In genomic region chr19:38976269-38976668, GRCm38 (mm10) we compare ENCODE assay signal across 32 mouse cellular contexts. TPM values are rescaled to one million over a fixed set of nuclear protein-coding genes. Genes with fewer than 3 reads are reported as not detected.
DNase-seq lines count a peak whose midpoint lies in the region; ATAC-seq and TF ChIP-seq lines count a peak whose summit lies in the region.
"Had no signal": no experiment of that assay in that cellular context is flagged by ENCODE, and none has a peak within 500 bp of the region (broad histone marks: within the 10 kb centered on the region; RNA-seq: fewer than 3 reads in every experiment).

No protein-coding gene starts in this region.

- no peak overlapping the region for H3K9ac ChIP-seq in kidney, embryonic 15.5 days
- no peak overlapping the region for H3K9ac ChIP-seq in kidney, embryonic 14.5 days (ENCODE audit: low read depth, low read length)
- H3K9ac ChIP-seq in intestine, postnatal 0 days (ENCODE audit: low read depth, low read length) = no peak overlapping the region
- no peak overlapping the region for H3K9ac ChIP-seq in stomach, postnatal 0 days (ENCODE audit: low read length)
- H3K9ac ChIP-seq: forebrain, embryonic 13.5 days; heart, embryonic 13.5 days; hindbrain, embryonic 14.5 days had no signal

- H3K27ac ChIP-seq in kidney, embryonic 15.5 days = no peak overlapping the region
- no peak overlapping the region for H3K27ac ChIP-seq in kidney, embryonic 14.5 days (ENCODE audit: low read depth, low read length)
- H3K27ac ChIP-seq in intestine, postnatal 0 days (ENCODE audit: low read depth, low read length) = no peak overlapping the region
- no peak overlapping the region for H3K27ac ChIP-seq in stomach, postnatal 0 days (replicated peaks)
- H3K27ac ChIP-seq: forebrain, embryonic 10.5 days; forebrain, embryonic 13.5 days; gastrocnemius, adult 2 months; heart, embryonic 13.5 days; hindbrain, embryonic 14.5 days; hindbrain, postnatal 0 days had no signal

- peak; percentile 18; the same call in 1 of the 2 replicates for ATAC-seq in kidney, embryonic 15.5 days (replicated peaks; ENCODE audit: low FRiP score)
- no peak for ATAC-seq in kidney, embryonic 14.5 days (ENCODE audit: low FRiP score, low TSS enrichment)
- peak; percentile 65 for ATAC-seq in intestine, postnatal 0 days
- peak; percentile 70; the same call in 1 of the 2 replicates for ATAC-seq in stomach, postnatal 0 days (ENCODE audit: low FRiP score, low TSS enrichment)
- ATAC-seq: forebrain, embryonic 13.5 days; forebrain, embryonic 16.5 days; hindbrain, postnatal 0 days; inflammation-experienced regulatory T-cells, adult 6 months had no signal

- H3K4me2 ChIP-seq in kidney, embryonic 15.5 days = no peak overlapping the region
- no peak overlapping the region for H3K4me2 ChIP-seq in kidney, embryonic 14.5 days (replicated peaks; ENCODE audit: low read depth, low read length)
- H3K4me2 ChIP-seq in intestine, postnatal 0 days (replicated peaks; ENCODE audit: low read depth) = no peak overlapping the region
- H3K4me2 ChIP-seq in stomach, postnatal 0 days (replicated peaks; ENCODE audit: low read depth) = no peak overlapping the region
- H3K4me2 ChIP-seq: forebrain, embryonic 13.5 days; heart, embryonic 13.5 days; hindbrain, embryonic 14.5 days had no signal

- DNase-seq in ZHBTc4 (ENCODE audit: low read depth, low spot score) = peak; percentile 91
- no peak for DNase-seq in stomach, postnatal 0 days (ENCODE audit: low spot score)
- DNase-seq in adrenal gland, postnatal 14 days = no peak
- DNase-seq in lung, postnatal 14 days = no peak
- no peak for DNase-seq in kidney, postnatal 36 days
- DNase-seq: adrenal gland, adult 2 months; adrenal gland, postnatal 25 days; cerebellum, adult 11-12 months; cerebellum, adult 8-10 months; cerebellum, postnatal 14 days; gastrocnemius, adult 2 months; gastrocnemius, postnatal 14 days; heart, adult 11 months; heart, postnatal 14 days; heart, postnatal 4 days had no signal

- H3K4me1 ChIP-seq in kidney, embryonic 15.5 days = no peaks in the 10 kb centered on the region
- H3K4me1 ChIP-seq in kidney, embryonic 14.5 days (ENCODE audit: control insufficient read depth, insufficient read depth, low read length) = no peaks in the 10 kb centered on the region
- H3K4me1 ChIP-seq in intestine, postnatal 0 days (replicated peaks; ENCODE audit: control insufficient read depth, insufficient read depth, low read length) = no peaks in the 10 kb centered on the region
- no peaks in the 10 kb centered on the region for H3K4me1 ChIP-seq in stomach, postnatal 0 days (replicated peaks; ENCODE audit: control insufficient read depth, insufficient read depth)
- H3K4me1 ChIP-seq: forebrain, embryonic 10.5 days; forebrain, embryonic 13.5 days; heart, embryonic 13.5 days had no signal

- TF ChIP-seq EP300 in stomach, postnatal 0 days (optimal IDR thresholded peaks at IDR 0.05) = no peak

- H3K36me3 ChIP-seq in kidney, embryonic 15.5 days = peaks cover 10% of the 10 kb centered on the region
- H3K36me3 ChIP-seq in kidney, embryonic 14.5 days (ENCODE audit: control insufficient read depth, insufficient read depth, low read length) = 0 out of 2 replicates have a peak, but pooled peaks cover 6% of the 10 kb centered on the region
- H3K36me3 ChIP-seq in intestine, postnatal 0 days (ENCODE audit: control insufficient read depth, insufficient read depth) = no peaks in the 10 kb centered on the region; the same call in 1 of the 2 replicates
- H3K36me3 ChIP-seq in stomach, postnatal 0 days (ENCODE audit: control insufficient read depth, insufficient read depth, low read length) = no peaks in the 10 kb centered on the region

- H3K9me3 ChIP-seq in kidney, embryonic 15.5 days (replicated peaks) = no peaks in the 10 kb centered on the region
- H3K9me3 ChIP-seq in kidney, embryonic 14.5 days (ENCODE audit: control insufficient read depth, low read length) = no peaks in the 10 kb centered on the region
- no peaks in the 10 kb centered on the region for H3K9me3 ChIP-seq in intestine, postnatal 0 days (ENCODE audit: control insufficient read depth)
- no peaks in the 10 kb centered on the region for H3K9me3 ChIP-seq in stomach, postnatal 0 days (ENCODE audit: control insufficient read depth, low read length)
- H3K9me3 ChIP-seq: forebrain, embryonic 10.5 days; forebrain, embryonic 13.5 days; heart, embryonic 13.5 days had no signal

- H3K4me3 ChIP-seq in kidney, embryonic 15.5 days (replicated peaks) = no peak overlapping the region
- no peak overlapping the region for H3K4me3 ChIP-seq in kidney, embryonic 14.5 days (ENCODE audit: low read length)
- no peak overlapping the region for H3K4me3 ChIP-seq in intestine, postnatal 0 days (ENCODE audit: low read depth, low read length)
- H3K4me3 ChIP-seq in stomach, postnatal 0 days (ENCODE audit: low read depth, low read length) = no peak overlapping the region
- H3K4me3 ChIP-seq: forebrain, embryonic 10.5 days; forebrain, embryonic 13.5 days; gastrocnemius, adult 2 months; heart, embryonic 13.5 days had no signal

- TF ChIP-seq CTCF in intestine, postnatal 0 days (IDR thresholded peaks at IDR 0.05; ENCODE audit: low read depth) = no peak
- no peak for TF ChIP-seq CTCF in stomach, postnatal 0 days (IDR thresholded peaks at IDR 0.05; ENCODE audit: low read depth)

- H3K27me3 ChIP-seq in kidney, embryonic 15.5 days = no peaks in the 10 kb centered on the region
- no peaks in the 10 kb centered on the region for H3K27me3 ChIP-seq in kidney, embryonic 14.5 days (ENCODE audit: control insufficient read depth, insufficient read depth, low read length)
- no peaks in the 10 kb centered on the region for H3K27me3 ChIP-seq in intestine, postnatal 0 days (replicated peaks; ENCODE audit: control insufficient read depth, insufficient read depth, low read length)
- H3K27me3 ChIP-seq in stomach, postnatal 0 days (ENCODE audit: control insufficient read depth, insufficient read depth, low read length) = no peaks in the 10 kb centered on the region
- H3K27me3 ChIP-seq: forebrain, embryonic 13.5 days; heart, embryonic 13.5 days had no signal

RNA-seq across cellular contexts. Expression of gene Cyp2c55, which starts 30.6 kb away (rescaled TPM):
- 0.08 TPM in 1 of 2 replicates, not detected in the other for polyA plus RNA-seq in kidney, embryonic 15.5 days (2015; fragmentation: Nextera tagmentation; extraction: Ambion mirVana)
- not detected in 2 replicates for polyA plus RNA-seq in kidney, embryonic 14.5 days (2014; fragmentation: Nextera tagmentation; extraction: Ambion mirVana)
- polyA plus RNA-seq in intestine, postnatal 0 days (2015; fragmentation: Nextera tagmentation; extraction: Ambion mirVana) = 3.1 and 12.9 TPM in 2 replicates
- 55.0 and 59.3 TPM in 2 replicates for polyA plus RNA-seq in stomach, postnatal 0 days (2015; fragmentation: Nextera tagmentation; extraction: Ambion mirVana)
- 0.67 TPM in 1 of 2 replicates, not detected in the other for total RNA-seq in adrenal gland, postnatal 14 days (2021)
- total RNA-seq: gastrocnemius, adult 2 months; gastrocnemius, postnatal 14 days; gastrocnemius, postnatal 4 days; heart, adult 8-10 months; heart, postnatal 14 days; heart, postnatal 4 days; hindbrain, postnatal 0 days; MEL had no signal
- polyA plus RNA-seq: embryonic facial prominence, embryonic 11.5 days; embryonic facial prominence, embryonic 14.5 days; forebrain, embryonic 10.5 days; forebrain, embryonic 13.5 days; forebrain, embryonic 16.5 days; frontal cortex, adult 2 months; heart, embryonic 13.5 days; hindbrain, embryonic 11.5 days; hindbrain, embryonic 14.5 days; hindbrain, postnatal 0 days; inflammation-experienced regulatory T-cells, adult 6 months had no signal

RNA-seq across cellular contexts. Expression of gene Hells, which starts 45.6 kb away (rescaled TPM):
- 53.6 and 56.9 TPM in 2 replicates for polyA plus RNA-seq in kidney, embryonic 15.5 days (2015; fragmentation: Nextera tagmentation; extraction: Ambion mirVana)
- polyA plus RNA-seq in kidney, embryonic 14.5 days (2014; fragmentation: Nextera tagmentation; extraction: Ambion mirVana) = 56.1 and 57.7 TPM in 2 replicates
- polyA plus RNA-seq in intestine, postnatal 0 days (2015; fragmentation: Nextera tagmentation; extraction: Ambion mirVana) = 14.6 and 18.7 TPM in 2 replicates
- 13.7 and 14.3 TPM in 2 replicates for polyA plus RNA-seq in stomach, postnatal 0 days (2015; fragmentation: Nextera tagmentation; extraction: Ambion mirVana)
- total RNA-seq in adrenal gland, postnatal 14 days (2021) = 11.0 and 17.4 TPM in 2 replicates
